Mouse (Mus musculus): ENCODE results near the gene Wfikkn2.

Gene Wfikkn2

DNA sequence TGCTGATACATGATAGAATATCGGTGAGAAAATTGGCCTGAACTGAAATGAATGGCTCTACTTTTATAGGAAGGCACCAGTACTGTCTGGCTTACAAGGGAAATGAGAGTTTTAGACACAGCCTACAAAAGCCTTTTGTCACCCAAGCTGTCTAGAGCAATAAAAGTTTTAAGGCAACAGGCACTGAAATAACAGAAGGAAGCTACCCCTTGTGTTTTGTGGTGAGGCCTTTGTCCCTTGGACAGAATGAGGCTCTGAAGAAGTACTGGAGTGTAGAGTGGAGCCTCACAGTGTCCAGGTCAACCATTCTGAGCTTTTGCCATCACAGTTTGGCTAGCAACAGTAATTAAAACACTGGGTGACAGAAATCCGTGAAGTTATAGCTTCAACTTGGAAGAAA is 29.6 kb downstream of the Wfikkn2 start:
- DNase-seq: no peak

- no peak for DNase-seq
These were observed 30.2 kb downstream of the Wfikkn2 start for GRCm38 (mm10) chr11:94215581-94215980.

DNA sequence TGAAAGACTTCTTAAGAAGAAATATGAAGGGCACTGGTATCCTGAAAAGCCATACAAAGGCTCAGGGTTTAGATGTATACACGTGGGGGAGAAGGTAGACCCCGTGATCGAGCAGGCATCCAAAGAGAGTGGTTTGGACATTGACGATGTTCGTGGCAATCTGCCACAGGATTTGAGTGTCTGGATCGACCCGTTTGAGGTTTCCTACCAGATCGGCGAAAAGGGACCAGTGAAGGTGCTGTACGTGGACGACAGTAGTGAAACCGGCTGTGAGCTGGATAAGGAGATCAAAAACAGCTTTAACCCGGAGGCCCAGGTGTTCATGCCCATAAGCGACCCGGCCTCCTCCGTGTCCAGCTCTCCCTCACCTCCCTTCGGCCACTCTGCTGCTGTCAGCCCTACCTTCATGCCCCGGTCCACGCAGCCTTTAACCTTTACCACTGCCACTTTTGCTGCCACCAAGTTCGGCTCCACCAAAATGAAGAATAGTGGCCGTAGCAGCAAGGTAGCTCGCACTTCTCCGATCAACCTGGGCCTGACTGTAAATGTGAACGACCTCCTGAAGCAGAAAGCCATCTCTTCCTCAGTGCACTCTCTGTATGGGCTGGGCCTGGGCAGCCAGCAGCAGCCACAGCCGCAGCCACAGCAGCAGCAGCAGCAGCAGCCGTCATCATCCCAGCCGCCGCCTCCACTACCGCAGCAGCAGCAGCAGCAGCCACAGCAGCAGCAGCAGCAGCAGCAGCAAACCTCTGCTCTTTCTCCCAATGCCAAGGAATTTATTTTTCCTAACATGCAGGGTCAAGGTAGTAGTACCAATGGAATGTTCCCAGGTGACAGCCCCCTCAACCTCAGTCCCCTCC is 31.8 kb downstream of the Wfikkn2 start:
- peak; percentile 90 for DNase-seq

DNA sequence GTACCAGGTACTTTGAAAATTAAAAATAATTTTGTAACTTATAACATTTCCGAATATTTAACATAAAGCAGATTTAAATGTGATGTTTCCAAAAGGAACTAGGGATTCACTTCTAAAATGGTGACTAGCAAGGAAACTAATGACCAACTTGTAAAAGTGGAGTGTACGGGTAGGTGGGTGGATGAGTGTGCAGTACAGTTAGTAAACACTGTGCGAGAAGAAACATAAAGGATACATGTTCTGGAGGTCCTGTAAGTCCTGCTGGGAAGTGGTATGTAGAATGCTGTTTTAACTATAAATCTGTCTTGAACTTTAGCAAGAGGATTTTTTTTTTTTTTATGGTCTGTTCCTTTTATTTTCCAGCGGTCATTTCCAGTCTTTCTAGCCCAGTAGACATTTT is 32.8 kb downstream of the Wfikkn2 start:
- DNase-seq: no peak

- no peak for DNase-seq
These were observed 33.3 kb downstream of the Wfikkn2 start for GRCm38 (mm10) chr11:94212489-94212836.

- DNase-seq: peak; percentile 99
These were observed 33.9 kb downstream of the Wfikkn2 start for GRCm38 (mm10) chr11:94211651-94212488.

DNA sequence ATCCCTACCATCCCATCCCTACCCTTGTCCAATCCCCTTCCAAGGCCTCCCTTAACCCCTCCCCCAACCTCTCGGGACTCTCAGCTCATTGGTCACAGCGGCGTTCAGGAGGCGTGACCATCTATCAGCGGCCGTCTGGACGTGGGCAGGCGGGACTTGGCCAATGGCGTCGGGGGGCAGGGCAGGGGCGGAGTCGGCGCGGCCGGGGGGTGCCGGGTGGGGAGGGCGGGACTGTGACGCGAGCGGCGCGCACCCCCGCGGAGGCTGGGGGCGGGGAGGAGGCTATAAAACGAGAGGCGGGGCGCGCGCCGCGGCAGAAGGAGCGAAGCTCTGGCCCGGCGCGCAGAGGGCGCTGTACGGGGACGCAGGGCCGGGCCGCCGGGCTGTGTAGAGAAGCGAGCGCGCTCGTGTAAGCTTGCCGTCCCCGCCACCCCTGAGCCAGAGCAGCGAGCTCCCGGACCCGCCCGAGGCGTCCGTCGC is 34.6 kb downstream of the Wfikkn2 start, which contains the start of gene Tob1:
Gene Tob1, plus strand, starts transcription at position 331 of the 480 bp plus-strand sequence.
- DNase-seq: peak; percentile 100

DNA sequence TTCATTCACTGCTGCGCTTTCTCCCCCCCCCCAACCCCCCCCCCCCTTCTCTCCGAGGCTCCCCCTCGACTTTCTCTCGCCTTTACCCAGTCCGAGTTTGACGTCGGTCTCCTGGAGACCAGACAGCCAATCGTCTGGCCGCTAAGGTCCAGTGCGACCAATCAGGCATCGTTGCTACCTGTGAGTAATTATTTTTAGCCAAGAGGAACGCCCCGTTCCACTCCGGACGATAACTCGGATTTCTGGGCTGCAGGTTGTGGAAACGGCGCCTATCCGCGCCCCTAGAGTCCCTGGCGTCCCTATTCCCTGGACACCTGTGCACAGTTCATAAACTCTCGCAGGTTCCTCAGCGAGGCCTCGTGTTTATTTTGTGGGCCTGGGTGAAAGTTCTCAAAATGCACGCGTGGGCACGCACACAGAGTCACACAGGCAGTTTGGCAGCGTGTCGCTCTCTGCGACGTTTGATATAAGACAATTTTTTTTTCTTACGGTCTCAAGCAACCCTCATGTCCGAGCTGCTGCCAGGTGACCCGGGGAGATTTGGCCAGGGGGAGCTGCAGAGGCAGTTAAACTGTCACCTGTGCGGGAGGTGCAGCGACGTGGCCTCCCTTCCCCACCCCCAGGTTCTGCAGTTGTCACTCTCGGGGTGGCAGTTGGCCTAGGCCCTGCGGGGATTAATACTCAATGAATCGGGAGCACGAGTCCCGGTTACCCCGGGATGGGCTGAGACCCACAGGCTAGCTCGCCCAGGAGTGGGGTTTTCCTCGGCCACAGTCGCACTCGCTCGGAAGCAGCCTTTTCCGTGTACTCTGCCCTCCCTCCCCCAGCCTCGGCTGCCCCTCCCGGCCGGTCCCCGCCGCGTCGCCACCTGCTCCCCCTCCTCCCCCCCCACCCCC is 35.4 kb downstream of the Wfikkn2 start:
- DNase-seq: peak; percentile 100

- no peak for DNase-seq
These were observed 36.1 kb downstream of the Wfikkn2 start for GRCm38 (mm10) chr11:94209695-94210131.

- DNase-seq: no peak
These were observed 36.8 kb downstream of the Wfikkn2 start for GRCm38 (mm10) chr11:94208811-94209675.

GRCm38 (mm10) chr11:94206398-94207114 is 39.2 kb downstream of the Wfikkn2 start:
- no peak for DNase-seq

- no peak for DNase-seq
These were observed 42.7 kb downstream of the Wfikkn2 start for GRCm38 (mm10) chr11:94203066-94203465.

- DNase-seq: no peak
These were observed 43.7 kb downstream of the Wfikkn2 start for GRCm38 (mm10) chr11:94202106-94202505.

DNA sequence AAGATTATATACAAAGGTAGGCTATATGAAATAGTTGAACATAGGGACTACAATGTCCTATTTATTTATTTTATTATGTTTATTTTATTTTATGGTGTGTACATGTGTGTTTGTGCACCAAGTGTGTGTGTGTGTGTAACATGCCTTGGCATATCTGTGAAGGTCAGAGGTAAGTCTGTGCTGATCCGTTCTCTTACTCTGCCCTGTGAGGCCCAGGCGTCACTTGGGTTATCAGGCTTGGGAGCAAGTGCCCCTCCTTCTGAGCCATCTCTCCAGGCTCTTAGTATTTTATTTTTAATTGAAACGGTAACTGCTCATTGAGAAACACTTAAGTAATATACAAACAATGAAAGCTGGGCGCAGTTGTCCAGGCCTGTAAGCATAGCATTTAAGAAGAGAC is 45.4 kb downstream of the Wfikkn2 start:
- DNase-seq: no peak

DNA sequence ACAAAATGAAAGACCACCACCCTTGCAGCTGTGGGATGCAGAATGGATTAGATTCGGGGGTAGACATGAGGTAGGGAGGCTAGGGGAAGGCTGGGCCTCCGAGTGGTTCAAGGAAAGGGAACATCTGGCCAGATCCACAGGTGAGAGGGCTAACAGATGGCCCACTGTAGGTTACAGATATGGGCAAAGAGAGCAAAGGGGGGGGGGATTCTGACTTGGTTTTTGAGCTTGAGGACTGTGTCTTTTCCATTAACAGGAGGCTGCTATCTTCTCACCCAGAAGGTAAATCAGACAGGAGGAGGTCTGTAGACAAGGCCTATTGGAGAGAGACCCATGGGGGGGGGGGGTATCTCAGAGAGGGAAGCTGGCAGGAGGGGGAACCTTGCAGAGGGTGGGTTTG is 46.0 kb downstream of the Wfikkn2 start:
- no peak for DNase-seq

- no peak for DNase-seq
These were observed 47.2 kb downstream of the Wfikkn2 start for GRCm38 (mm10) chr11:94198405-94199146.

- DNase-seq: no peak
These were observed 49.5 kb downstream of the Wfikkn2 start for GRCm38 (mm10) chr11:94196311-94196710.

GRCm38 (mm10) chr11:94193109-94193508 is 52.7 kb downstream of the Wfikkn2 start:
- DNase-seq: peak; percentile 94

DNA sequence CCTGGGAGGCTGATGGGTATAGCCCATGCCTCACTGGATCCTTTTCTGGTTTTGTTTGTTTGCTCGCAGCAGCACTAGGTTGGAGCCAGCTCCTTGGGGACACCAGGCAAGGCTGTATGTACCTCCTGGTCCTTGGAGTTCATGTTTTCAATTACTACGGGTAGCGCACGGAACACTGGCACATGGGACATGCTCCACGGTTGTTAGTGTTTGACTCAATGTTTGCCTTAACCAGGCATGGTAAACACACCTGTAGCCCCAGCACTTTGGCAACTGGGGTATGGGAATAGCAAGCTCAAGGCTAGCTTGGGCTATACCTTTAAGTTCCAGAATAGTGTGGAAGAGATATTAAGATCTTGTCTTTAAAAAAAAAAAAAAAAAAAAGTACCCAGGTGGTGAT is 55.1 kb downstream of the Wfikkn2 start:
- DNase-seq: no peak

GRCm38 (mm10) chr11:94189579-94189978 is 56.2 kb downstream of the Wfikkn2 start:
- no peak for DNase-seq
